Mouse (Mus musculus) monocyte, adult 2 months (primary cell): ENCODE data around the gene Sdhaf4.
"Not testable (repeated sequence)": the region's sequence is repeated elsewhere in the genome, so short reads cannot be mapped to it uniquely, and the experiment has no call there.

ENCODE experiments used
- DNase-seq, 2 experiments: peaks; one replicate each; pipeline ENCODE4 v3.0.0; 2022; ENCODE audit warnings: low spot score in 2 of 2, low read depth in 1 of 2

The Sdhaf4 gene

DNA sequence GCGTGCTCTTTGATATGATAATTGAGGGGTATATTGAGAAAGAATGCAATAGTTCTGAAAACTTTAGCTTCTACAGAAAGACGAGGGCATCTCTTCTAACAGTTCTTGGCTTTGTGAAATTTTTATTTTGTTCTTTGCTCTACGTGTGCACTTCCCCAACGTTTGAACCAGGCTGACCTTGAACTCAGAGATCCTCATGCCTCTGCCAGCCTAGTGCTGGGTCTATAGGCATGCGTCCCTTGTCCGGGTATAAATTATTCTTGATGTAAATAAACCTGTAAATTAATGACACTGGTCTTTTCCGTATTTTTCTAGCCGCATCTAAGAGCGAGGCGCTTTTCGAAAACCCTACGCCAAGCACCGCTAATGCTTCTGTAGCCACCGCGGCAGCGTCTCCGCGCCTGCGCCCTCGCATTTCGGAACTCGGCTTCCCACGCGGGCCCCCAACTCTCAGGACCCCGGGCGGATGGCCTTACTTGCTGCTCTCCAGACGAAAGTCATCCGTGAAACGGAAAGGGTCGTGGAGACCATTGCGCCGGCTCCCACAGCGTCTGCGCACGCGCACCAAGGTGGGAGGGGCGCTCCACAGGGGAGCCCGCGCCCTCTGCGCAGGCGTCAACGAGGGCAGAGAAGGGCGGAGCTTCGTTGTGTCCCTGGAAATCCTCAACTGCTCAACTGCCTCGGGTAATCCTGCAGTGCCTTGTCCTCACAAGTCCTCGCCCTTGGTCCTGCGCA lies at the start of gene Sdhaf4:
Gene Sdhaf4 (minus strand): TSS at position 587 of the 735 bp plus-strand sequence.
- peak; percentile 48 to 78 for DNase-seq

DNA sequence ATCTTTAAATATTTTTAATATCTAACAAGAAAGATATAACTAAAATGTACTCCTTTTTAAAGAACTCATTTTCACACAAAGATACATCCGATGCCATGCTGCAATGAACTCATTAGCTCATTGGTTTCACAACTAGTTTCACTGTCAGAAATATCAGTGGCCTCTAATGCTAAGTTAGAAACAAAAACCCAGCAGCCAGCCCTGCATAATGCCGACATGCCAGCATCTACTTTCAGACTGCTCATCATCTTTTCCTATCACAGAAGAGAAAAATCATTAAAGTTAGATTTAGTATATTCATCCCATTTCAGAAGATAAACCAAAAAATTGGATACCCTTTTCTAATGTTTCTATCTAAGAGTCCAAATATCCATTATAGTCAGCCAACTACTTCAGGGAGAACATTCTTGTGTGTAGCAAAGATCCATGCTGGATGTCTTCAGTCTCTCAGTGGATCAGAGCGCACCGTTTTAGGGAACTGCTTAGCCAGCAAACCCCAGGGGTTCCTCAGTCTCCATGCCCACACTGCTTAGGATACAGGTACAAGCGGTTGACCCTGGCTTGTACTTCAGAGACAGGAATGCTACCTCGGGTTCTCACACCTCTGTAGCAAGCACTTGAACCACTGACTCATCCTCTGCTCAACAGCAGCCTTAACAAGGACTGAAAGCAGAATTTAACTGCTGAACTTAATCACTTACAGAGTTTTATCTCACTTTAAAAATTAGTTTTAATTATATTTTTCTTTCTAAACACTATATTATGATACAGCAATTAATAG lies 41.5 kb upstream of the Sdhaf4 start:
- DNase-seq = no peak

- no peak for DNase-seq
Measured at GRCm38 (mm10) chr1:24045627-24046026, 40.2 kb upstream of the Sdhaf4 start.

DNA sequence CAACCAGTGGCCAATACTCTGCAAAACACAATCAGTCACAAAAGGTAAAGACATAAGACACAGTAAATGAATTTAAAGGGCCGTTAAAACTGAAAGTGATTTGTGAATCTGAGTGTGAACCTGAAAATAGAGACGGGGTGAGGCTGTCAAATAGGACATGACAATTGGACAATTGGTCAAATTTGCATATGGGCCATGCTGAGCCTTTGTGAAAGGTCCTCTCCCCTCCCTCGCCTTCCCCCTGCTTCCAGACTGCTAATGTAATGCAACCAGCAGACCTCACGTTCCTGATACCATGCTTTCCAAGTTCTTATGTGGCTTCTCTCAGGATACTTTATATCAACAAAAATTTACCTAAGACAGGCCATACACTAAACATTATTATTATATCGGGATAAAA lies 37.6 kb upstream of the Sdhaf4 start:
- DNase-seq = no peak

DNA sequence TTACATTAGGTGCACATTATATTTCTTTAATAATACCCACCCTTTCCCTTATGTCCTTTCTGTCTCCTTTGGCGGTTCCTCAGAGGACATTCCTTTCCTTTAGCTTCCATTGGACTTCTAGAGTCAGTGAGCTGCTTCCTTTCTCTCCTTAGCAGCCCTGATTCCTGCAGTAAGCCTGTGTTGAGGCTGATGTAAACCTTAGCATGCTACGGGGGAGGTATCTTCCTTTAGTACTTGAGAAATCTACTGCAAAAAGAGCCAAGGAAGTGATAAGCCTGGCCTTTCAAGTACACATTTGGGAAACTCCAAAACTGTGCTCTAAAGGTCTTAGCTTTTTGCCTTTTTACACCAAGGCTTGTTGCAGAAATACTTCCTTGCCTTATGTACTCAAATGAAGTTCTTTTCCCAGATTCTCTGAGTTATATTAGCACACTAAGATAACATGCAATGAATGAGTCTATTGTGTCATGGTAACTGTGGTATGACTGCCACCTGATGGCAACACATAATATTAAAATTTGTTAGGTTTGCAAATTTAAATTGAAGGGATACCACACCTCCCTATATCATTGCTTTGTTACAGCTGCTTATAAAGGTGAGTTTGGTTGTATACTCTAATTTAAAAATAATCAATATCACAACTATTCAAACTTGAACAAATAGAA lies 28.4 kb upstream of the Sdhaf4 start:
- no peak for DNase-seq

GRCm38 (mm10) chr1:24010821-24011220 lies 5.4 kb upstream of the Sdhaf4 start:
- no peak for DNase-seq

GRCm38 (mm10) chr1:24010016-24010415 lies 4.6 kb upstream of the Sdhaf4 start:
- no peak for DNase-seq

DNA sequence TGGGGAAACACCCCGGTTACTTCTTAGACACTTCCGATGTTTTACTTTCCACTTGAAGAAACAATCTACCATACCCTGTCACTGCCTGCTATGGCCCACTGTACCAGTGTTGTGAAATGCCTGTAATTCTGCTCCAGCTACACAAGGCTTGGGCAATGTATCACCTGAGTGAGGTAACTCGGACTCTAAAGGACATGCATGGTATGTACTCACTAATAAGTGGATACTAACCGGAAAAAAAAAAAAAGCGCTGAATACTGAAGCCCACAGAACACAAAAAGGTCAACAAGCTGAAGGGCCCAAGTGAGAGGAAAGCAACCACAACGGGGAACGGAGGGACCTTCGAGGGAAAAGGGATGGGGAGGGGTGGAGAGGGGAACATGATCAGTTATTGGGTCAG lies 2.2 kb upstream of the Sdhaf4 start:
- DNase-seq = no peak

DNA sequence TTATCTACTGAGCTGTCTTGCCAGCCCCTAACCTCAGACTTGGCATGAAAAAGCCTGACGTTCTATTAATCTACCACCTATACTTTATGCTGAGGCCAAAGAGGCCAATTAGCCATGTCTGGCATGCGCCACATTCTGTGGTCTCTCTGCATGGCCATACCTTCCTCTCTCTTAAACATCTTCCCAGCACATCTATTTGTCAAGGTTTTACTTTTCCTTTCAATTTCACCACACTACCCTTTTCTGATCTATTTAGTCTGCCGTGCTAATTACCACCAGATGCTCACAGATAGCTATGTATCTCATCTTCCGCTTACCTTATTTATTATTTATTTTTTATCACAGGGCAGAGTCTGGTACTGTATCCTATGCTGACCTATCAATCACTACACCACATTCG lies 6.1 kb downstream of the Sdhaf4 start:
- DNase-seq = no peak

DNA sequence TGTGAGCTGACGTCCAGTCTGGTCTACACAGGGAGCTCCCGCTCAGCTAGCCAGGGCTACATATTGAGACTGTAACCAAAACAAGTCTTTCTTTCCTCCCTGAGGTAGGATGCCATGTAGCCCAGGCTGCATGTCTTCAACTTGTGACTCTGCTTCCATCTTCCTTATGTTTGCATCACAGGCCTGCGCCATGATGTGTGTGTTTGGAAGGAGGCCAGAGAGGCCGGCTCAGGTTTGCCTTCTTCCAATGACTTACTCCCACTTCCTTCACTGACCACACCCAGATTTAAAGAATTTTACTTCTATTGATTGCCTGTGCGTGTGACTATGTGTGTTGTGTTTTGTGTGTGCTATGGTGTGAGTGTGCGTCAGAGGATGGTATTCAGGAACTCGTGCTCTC lies 6.6 kb downstream of the Sdhaf4 start:
- DNase-seq = no peak

DNA sequence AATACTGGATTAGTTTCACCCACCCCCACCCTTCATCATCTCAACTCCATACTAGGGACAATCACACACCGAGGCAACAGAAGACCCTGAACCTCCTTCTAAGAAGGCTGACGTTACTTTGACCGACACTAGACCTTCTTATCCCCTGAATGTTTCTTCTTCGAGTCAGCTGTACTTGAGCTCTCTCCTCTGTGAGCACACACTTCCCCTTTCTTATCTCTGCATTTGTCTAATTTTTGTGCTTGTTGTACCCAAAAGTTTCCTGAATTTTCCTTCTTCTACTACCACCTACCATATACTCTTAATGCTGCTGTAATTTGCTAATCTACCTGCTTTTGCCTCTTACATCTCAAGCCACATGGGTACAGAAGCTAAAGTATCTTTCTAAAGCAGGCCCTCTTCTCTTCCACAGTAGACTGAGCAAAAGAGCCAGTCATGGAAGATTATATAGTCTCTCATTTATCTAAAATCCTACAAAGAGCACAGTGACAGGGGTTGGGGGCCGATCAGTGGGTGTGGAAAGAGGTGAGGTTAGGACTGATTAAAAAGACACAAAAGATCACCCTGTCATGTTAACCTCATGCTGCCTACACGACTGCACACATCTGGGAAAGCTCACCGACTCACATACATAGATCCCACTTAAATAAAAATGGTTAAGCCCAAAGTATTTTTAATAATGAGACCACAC lies 7.2 kb downstream of the Sdhaf4 start:
- DNase-seq = no peak

GRCm38 (mm10) chr1:23997493-23997892 lies 8.0 kb downstream of the Sdhaf4 start:
- no peak for DNase-seq

- DNase-seq = no peak
Measured at GRCm38 (mm10) chr1:23995420-23995819, 10.0 kb downstream of the Sdhaf4 start.

- DNase-seq = no peak
Measured at GRCm38 (mm10) chr1:23983118-23983517, 22.3 kb downstream of the Sdhaf4 start.

GRCm38 (mm10) chr1:23978281-23978680 lies 27.2 kb downstream of the Sdhaf4 start:
- DNase-seq = no peak

DNA sequence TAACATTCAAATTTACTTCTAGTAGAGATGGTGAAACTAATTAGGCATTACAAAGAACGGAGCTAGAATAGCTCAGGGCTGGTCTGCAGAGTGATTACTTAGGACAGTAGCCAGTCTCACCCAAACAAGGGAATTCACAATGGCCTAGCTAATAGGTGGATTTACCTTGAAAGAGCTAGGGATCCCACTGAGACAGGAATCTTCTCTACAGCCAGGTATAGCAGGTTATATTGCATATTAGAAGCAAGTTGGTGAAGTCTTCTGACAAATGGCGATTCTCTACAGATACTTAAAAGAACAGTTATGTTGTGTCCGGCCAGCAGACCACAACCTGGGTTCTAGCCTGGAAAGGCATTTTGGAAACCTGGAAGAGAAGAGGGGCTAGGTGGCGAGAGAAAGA lies 34.3 kb downstream of the Sdhaf4 start:
- DNase-seq = not testable (repeated sequence)

DNA sequence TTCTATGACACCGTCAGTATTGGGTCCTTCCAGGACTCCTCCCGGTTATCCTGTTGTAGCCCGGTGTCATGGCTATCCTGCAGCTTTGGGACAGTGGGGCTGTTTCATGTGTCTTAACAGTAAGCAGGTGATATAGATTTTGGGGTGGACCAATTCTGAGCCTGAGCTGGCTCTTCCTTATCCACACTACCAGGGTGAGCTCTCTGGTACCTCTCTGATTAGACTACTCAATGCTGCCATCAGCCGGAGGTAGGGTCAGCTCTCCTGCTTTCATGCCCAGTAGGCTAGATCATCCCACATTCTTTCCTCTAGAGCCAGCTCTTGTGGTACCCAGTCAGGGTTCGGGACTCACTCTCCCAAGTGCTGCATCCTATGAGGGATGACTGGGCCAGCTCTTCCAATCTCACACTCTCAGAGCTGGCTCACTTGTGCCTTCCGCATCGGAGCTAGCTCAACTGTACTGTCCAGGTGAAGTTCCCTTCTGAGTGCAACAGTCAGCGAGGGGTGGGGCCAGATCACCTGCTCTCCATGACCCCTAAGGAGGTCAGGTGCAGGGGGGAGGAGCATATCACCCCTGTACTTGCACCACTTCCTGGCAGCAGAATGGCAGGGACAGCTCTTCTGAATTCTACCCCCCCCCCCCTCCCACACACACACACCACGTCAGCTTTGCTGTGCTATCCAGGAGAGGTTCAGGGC lies 37.3 kb downstream of the Sdhaf4 start:
- DNase-seq = no peak

DNA sequence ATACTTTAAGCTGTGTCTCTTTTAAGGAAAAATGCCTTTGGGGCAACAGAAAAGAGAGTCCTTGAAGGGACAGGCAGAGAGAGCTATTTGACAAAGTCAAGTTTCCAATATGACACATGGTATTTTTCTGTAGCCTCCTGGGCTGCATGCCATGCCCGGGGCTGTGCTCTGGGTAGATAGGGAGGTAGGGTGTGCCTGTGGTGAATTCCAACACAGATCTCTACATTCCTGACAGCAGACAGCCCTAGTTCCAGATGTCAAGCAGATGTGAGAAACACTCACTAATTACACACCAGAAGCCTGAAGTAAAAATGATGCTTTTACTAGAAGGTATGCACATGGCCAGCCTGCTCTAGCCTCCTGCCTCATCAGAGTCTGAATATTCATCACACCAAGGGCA lies 39.2 kb downstream of the Sdhaf4 start:
- DNase-seq = no peak

DNA sequence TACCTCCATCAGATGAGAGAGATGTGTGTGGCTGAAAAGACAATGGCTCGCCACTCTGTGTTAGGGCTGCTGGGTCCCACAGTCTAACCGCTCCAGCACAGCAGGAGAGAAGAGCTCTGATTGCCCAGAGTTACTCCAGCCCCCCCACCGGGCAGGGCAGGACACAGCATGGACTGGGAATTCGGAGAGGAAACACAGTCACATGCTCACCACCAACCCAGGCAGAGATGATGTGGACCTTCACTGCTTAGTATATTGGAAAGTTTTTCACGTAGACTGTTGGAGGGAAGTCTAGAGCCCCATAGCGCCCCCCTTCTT lies 46.1 kb downstream of the Sdhaf4 start:
- no peak for DNase-seq

DNA sequence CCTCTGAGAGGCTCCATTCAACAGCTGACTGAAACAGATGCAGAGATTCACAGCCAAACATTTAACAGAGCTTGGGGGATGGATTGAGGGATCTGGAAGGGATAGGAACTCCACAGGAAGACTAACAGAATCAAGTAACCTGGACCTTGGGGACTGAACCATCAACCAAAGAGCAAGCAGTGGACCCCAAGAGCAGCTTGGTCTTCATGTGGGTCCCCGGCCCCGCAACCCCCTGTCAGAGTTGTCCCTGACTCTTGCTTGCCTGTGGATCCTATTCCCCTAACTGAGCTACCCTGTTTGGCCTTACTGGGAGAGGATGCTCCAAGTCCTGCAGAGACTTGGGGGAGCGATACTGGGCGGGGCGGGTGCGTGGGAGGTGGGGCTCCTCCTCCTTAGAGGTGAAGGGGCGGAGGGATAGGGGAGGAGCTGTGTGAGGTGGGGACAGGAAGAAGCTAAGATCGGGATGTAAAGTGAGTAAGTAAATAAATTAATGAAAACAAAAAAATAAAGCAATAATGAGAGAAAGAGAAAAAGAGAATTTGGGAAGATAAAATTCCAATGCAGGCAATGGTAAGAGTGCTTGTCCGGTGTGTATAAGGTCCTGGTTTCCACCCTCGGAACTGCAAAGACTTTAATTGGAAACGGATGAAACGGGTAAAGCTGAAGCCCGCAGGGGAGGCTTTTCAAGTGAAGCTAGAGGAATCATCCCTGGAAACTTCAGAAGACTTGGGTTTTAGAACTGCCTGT lies 46.6 kb downstream of the Sdhaf4 start:
- no peak for DNase-seq
